Mouse (Mus musculus) kidney, postnatal 0 days (tissue): ENCODE results near the gene Gm27029. TPM values are rescaled to one million over a fixed set of nuclear protein-coding genes. Genes with fewer than 3 reads are reported as not detected.

Experiments used
- ATAC-seq: fragments of 200-750 bp; cut with Nextera tagmentation; replicated peaks from 2 replicates; pipeline ENCODE4 v1.8.0; 2017; ENCODE audit warnings: low read depth, moderate number of reproducible peaks, moderate TSS enrichment, moderate library complexity; ENCODE audit not compliant: low FRiP score
- DNase-seq: peaks from one replicate; pipeline ENCODE4 v3.0.0-alpha.2; 2016; ENCODE audit warnings: low spot score
- H3K27ac ChIP-seq: fragments of 300-500 bp; sonication (generic); 2 replicates; pipeline ENCODE4 v1.5.1; 2014; ENCODE audit warnings: mild to moderate bottlenecking
- H3K27me3 ChIP-seq: fragments of 300-500 bp; sonication (generic); 2 replicates; pipeline ENCODE4 v1.6.1; 2014; ENCODE audit warnings: low read length, mixed read lengths; ENCODE audit not compliant: insufficient read depth
- H3K36me3 ChIP-seq: fragments of 300-500 bp; sonication (generic); 2 replicates; pipeline ENCODE4 v1.6.1; 2014; ENCODE audit warnings: low read length, mixed read lengths; ENCODE audit not compliant: insufficient read depth
- H3K4me1 ChIP-seq: fragments of 300-500 bp; sonication (generic); replicated peaks from 2 replicates; pipeline ENCODE4 v1.6.1; 2014; ENCODE audit warnings: antibody characterized with exemption, low read length, mixed read lengths; ENCODE audit not compliant: insufficient read depth
- H3K4me2 ChIP-seq: fragments of 300-500 bp; sonication (generic); 2 replicates; pipeline ENCODE4 v1.6.1; 2014; ENCODE audit warnings: mild to moderate bottlenecking, low read length, moderate library complexity, mixed read lengths
- H3K4me3 ChIP-seq: fragments of 300-500 bp; sonication (generic); replicated peaks from 2 replicates; pipeline ENCODE4 v1.5.1; 2014; ENCODE audit warnings: low read depth, low read length
- H3K9ac ChIP-seq: fragments of 300-500 bp; sonication (generic); 2 replicates; pipeline ENCODE4 v1.6.1; 2014; ENCODE audit warnings: low read depth, low read length
- H3K9me3 ChIP-seq: fragments of 300-500 bp; sonication (generic); replicated peaks from 2 replicates; pipeline ENCODE4 v1.6.1; 2016; ENCODE audit warnings: low read length, inconsistent platforms, mixed read lengths
- CTCF ChIP-seq: IDR thresholded peaks from 2 replicates; pipeline ENCODE4 v1.5.1; 2016; ENCODE audit warnings: antibody characterized with exemption, low read depth, mild to moderate bottlenecking, moderate library complexity
- WGBS: fragments of 180-500 bp; shearing (Covaris S2); extraction: QIAGEN DNeasy Blood & Tissue Kit; methylation state at CpG from one replicate; pipeline ENCODE4 v1.1.7; 2014; 5-methylcytosine and 5-hydroxymethylcytosine counted together
- polyA plus RNA-seq: library from polyadenylated mRNA; unstranded; fragments of >200 nt; fragmentation: Nextera tagmentation; extraction: Ambion mirVana; gene quantifications from 2 replicates; pipeline ENCODE4 v1.2.1, GENCODE M21; 2015

Gm27029 gene
- polyA plus RNA-seq, 1 experiment from 2014 or later, result 4.0 TPM

DNA sequence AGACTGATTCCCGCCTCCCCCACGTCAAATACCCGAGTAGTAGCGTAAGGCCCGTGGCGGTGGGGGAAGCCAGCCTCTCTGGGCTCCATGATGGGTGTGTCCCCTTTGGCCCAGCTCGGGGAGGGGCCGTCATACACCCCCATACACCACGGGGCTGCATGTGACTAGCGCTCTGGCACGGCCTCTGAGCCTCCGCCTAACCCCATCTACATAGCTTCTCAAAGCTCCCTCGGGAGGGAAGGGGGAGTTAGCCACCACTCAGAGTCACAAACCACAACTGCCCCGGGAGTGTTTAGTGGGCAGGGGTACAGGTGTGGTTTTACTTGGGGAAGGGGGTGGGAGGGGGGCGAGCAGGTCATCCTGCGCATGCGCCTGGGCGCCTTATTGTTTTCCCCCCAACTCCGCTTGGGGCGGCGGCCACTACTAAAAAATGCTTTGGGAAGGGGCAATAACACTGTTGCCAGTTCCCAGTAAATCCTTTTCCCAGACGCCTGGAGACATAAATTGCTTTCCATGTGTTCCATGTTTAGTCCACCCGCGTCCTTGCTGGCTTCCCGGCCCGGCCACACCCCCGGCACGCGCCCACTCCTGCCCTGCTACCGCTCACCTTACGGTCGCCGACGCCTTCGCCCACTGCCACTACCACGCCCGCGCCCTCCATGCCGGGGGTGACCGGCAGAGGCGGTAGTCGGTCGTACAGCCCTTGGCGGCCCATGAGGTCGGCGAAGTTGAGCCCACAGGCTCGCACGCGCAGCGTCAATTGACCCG lies 40.7 kb upstream of the Gm27029 start:
- H3K4me2 ChIP-seq, result peak overlapping the region; percentile 97
- under 1% methylated on average over 51 of the region's 51 CpGs for WGBS

DNA sequence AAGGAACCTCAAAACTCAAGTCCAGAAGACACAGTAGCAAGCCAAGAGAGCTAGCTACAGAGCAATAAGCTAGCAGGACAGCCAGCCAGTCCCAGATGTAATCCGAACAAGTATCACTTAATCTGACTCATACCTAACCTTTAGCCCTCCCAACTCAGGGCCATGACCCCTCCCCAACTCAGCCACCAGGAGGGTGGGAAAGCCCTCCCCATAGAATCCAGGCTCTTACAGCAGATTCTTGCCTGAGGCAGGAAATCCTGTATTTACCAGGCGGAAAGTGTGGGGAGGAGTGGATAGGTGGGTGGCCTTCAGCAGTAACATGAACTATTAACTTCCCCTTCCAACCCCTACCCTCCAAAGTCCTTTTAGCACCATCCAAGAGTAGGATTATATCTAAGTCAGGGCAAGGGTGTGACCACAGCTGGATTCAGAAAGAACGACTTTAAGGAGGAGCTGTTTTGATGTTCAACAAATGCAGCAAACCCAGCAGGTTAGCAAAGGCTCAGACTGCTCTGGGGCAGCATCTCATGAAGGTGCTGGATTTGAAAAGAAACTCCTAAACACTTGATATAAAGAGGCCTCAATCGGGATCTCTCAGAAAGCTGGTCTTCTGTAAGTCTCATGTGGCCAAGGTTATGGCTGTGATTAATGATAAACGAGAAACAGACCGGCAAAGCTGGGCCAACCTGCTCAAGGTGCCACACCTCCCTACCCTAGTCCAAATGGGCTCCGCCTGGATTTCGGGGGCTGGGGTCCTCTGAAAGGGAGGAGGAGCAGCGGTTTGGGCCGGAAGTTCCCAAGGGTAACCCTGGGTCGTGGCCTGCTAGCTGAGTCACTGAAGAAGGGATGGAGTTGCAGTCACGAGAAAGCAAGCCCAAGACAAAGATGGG lies 39.9 kb upstream of the Gm27029 start, which contains the start of gene Rnd2:
TSS of gene Rnd2 (plus strand) at position 789 of the 890 bp plus-strand sequence.
- Histone ChIP-seq H3K4me3 (peak within 1 kb of the TSS; percentile 83), H3K9ac (peak within 1 kb of the TSS; percentile 78), H3K27me3 (no peaks in the 10 kb centered on the region), H3K9me3 (no peaks in the 10 kb centered on the region), H3K27ac (peak within 1 kb of the TSS; percentile 88), H3K4me2 (peak within 1 kb of the TSS; percentile 97), H3K36me3 (peaks cover 9% of the 10 kb centered on the region), H3K4me1 (peaks cover 24% of the 10 kb centered on the region)
- 8% methylated on average over 12 of the region's 12 CpGs for whole genome bisulfite sequencing
- peak; percentile 18; the same call in 1 of the 2 replicates for ATAC-seq
- no peak for TF ChIP-seq CTCF
- peak; percentile 49 for DNase-seq

More for the DNA sequence above, 40.7 kb upstream of the Gm27029 start:
- no peaks in the 10 kb centered on the region for H3K27me3 ChIP-seq
- peak overlapping the region; percentile 83 for H3K4me3 ChIP-seq
- H3K9ac ChIP-seq, result peak overlapping the region; percentile 78
- TF ChIP-seq CTCF, result peak; percentile 42; the same call in 1 of the 2 replicates
- ATAC-seq (peak; percentile 60), DNase-seq (peak; percentile 61)
- peaks cover 8% of the 10 kb centered on the region for H3K36me3 ChIP-seq
- H3K27ac ChIP-seq, result peak overlapping the region; percentile 88
- no peaks in the 10 kb centered on the region for H3K9me3 ChIP-seq
- H3K4me1 ChIP-seq, result peaks cover 24% of the 10 kb centered on the region

- Histone ChIP-seq H3K27ac (no peak overlapping the region), H3K9me3 (no peaks in the 10 kb centered on the region), H3K27me3 (no peaks in the 10 kb centered on the region), H3K9ac (no peak overlapping the region), H3K4me3 (no peak overlapping the region), H3K36me3 (peaks cover 18% of the 10 kb centered on the region), H3K4me2 (no peak overlapping the region), H3K4me1 (peaks cover 24% of the 10 kb centered on the region)
- DNase-seq, result no peak
- no peak for TF ChIP-seq CTCF
- 27% methylated on average over 13 of the region's 13 CpGs for WGBS
- ATAC-seq, result no peak
Measured at GRCm38 (mm10) chr11:101462583-101463440, 38.2 kb upstream of the Gm27029 start.

GRCm38 (mm10) chr11:101462141-101462540 lies 37.5 kb upstream of the Gm27029 start:
- Histone ChIP-seq H3K4me3 (no peak overlapping the region), H3K9me3 (no peaks in the 10 kb centered on the region), H3K36me3 (peaks cover 23% of the 10 kb centered on the region), H3K27ac (no peak overlapping the region), H3K4me2 (no peak overlapping the region), H3K9ac (no peak overlapping the region), H3K27me3 (no peaks in the 10 kb centered on the region), H3K4me1 (peaks cover 24% of the 10 kb centered on the region)
- ATAC-seq (no peak), DNase-seq (no peak)
- WGBS, result 72% methylated on average over 14 of the region's 14 CpGs
- no peak for TF ChIP-seq CTCF

DNA sequence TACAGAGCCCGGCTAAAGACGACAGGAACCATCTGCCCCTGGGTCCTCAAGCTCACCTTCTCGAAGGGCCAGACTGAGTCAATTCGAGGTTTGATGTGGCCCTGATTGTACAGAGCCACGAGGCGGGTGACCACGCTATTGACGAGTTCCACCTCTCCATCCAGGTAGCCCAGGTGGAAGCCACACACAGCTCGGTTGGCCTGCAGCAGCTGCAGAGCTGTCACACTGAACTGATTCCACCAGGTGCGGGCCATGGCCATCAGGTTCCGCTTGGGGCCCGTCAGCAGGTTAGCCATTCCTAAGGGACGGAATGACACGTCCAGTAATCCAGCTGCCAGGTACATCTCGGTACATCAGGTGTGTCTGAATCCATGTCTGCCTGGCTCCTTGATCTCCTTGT lies 35.7 kb upstream of the Gm27029 start:
- no peak for DNase-seq
- no peaks in the 10 kb centered on the region for H3K9me3 ChIP-seq
- H3K27ac ChIP-seq, result no peak overlapping the region
- WGBS, result 83% methylated on average over 15 of the region's 15 CpGs
- no peak overlapping the region for H3K4me2 ChIP-seq
- no peak overlapping the region for H3K9ac ChIP-seq
- ATAC-seq, result no peak
- H3K4me1 ChIP-seq, result peaks cover 19% of the 10 kb centered on the region
- no peak overlapping the region for H3K4me3 ChIP-seq
- no peaks in the 10 kb centered on the region for H3K27me3 ChIP-seq
- TF ChIP-seq CTCF, result no peak
- peaks cover 25% of the 10 kb centered on the region for H3K36me3 ChIP-seq
